In the genomic region with DNA sequence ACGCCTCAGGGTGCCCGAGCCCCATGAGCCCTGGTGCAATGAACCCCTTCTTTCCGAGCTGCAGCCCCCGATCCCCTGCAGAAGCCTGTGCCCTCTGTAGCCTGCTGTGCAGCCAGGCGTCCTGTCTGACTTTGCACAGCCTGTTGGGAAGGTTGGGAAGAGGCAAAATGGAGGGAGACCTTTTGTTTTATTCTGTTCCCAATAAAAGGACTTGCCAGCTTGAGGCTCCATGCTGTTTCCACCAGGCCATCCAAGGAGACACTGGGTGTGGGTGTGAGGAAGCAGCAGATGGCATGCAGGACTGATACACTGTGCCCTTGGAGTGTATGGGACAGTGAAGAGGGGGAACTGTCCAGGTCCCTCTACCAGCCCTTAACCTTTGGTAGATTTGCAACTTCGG, we compare ENCODE assay signal across 17 mouse cellular contexts. TPM values are rescaled to one million over a fixed set of nuclear protein-coding genes. Genes with fewer than 3 reads are reported as not detected.
"Had no signal": no experiment of that assay in that cellular context is flagged by ENCODE, and none has a peak within 500 bp of the region (broad histone marks: within the 10 kb centered on the region; RNA-seq: fewer than 3 reads in every experiment).

No protein-coding gene starts in this region.

- DNase-seq: kidney, adult 2 months; kidney, postnatal 14 days; layer of hippocampus, adult 9-11 months; layer of hippocampus, postnatal 36 days; left cerebral cortex, postnatal 4 days; lung, adult 18-20 months; lung, postnatal 4 days; midbrain, embryonic 14.5 days; thymus, adult 2 months; thymus, postnatal 25 days had no signal

- H3K27ac ChIP-seq: kidney, embryonic 15.5 days; limb, embryonic 13.5 days; liver, embryonic 14.5 days; midbrain, embryonic 10.5 days; neural tube, embryonic 15.5 days had no signal

- H3K36me3 ChIP-seq: kidney, embryonic 15.5 days; limb, embryonic 13.5 days; midbrain, embryonic 10.5 days had no signal

- H3K9me3 ChIP-seq: kidney, embryonic 15.5 days; limb, embryonic 13.5 days; midbrain, embryonic 10.5 days; neural tube, embryonic 15.5 days had no signal

- H3K4me2 ChIP-seq: kidney, embryonic 15.5 days; limb, embryonic 13.5 days; neural tube, embryonic 15.5 days had no signal

- H3K4me3 ChIP-seq: kidney, embryonic 15.5 days; limb, embryonic 13.5 days; midbrain, embryonic 10.5 days; myocyte; neural tube, embryonic 15.5 days had no signal

- H3K9ac ChIP-seq: kidney, embryonic 15.5 days; limb, embryonic 13.5 days; liver, embryonic 14.5 days; neural tube, embryonic 15.5 days had no signal

RNA-seq across cellular contexts. Expression of gene Golga7b, which starts 22.7 kb away (rescaled TPM):
- polyA plus RNA-seq: liver, adult 2 months; liver, embryonic 14.5 days had no signal
